Mouse (Mus musculus): ENCODE results near the gene Polr1a.

Polr1a gene

DNA sequence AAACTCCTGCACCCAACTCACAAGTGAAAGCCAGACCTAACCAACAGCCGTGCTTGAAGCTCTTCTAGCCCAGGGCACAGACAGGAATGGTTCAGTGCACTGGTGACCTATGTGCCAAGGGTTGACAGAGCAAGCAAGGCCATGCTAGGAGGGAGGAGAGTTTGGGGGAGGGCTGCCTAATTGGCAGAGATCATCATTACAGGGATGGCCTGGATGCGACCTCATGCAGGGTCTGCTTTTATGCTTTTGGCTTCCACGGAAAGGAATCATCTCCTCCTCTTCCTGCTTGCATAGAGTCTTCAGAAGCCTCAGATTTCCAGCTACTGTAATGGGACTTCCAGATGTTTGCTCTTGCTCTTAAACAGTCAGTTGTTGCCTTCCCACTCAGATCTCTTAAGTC lies 40.9 kb downstream of the Polr1a start:
- DNase-seq (ENCODE audit: low spot score): no peak

DNA sequence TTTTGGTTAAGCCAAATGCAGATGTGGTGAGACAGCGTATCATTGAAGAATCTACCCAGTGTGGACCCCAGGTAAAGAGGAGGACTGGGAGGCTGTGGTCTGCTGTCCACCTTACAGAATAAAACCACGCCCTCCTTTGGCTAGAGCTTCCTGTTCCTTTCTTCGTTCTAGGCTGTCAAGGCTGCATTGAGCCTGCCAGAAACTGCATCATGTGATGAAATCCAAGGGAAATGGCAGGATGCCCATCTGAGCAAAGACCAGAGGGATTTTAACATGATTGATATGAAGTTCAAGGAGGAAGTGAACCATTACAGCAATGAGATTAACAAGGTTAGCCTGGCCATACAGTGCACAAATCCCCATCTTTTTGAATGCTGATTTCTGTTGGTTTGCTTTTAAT lies 41.7 kb downstream of the Polr1a start:
- no peak for DNase-seq (ENCODE audit: low spot score)

GRCm38 (mm10) chr6:71951192-71951591 lies 42.3 kb downstream of the Polr1a start:
- no peak for DNase-seq (ENCODE audit: low spot score)

DNA sequence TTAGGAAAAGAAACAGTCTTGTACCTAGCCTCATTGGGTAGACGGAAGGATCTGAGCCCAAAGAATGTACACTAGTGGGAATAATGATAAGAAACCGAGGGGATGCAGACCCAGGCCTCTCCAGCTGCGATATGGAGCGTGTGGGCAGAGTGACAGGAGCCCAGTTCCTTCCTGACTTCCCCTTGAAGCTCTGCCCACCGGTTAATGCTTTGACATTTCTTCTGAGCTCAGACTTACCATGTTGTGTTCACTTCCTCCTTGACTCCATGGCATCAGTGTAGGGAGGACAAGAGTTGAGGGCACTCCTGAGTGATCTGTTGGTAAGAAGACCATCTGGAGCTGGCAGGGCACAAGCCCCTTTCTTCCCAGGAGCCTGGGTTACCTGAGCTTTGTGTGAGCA lies 53.3 kb downstream of the Polr1a start:
- DNase-seq (ENCODE audit: low spot score): no peak

- DNase-seq (ENCODE audit: low spot score): no peak
Observed at GRCm38 (mm10) chr6:71962706-71963105, 53.9 kb downstream of the Polr1a start.

DNA sequence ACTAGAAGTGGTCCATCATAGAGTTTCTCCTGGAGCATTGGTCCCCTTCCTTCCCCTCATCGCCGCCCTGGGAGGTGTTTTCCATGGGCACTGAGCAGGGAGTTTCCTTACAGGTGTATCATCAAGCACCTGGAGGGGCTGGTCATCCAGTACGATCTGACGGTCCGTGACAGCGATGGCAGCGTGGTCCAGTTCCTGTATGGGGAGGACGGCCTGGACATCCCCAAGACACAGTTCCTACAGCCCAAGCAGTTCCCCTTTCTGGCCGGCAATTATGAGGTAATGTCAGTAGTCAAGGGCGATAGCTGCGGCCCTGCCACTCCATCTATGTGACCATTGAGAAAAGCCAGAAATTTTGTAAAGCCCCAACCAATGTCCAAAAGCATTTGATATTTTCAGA lies 54.7 kb downstream of the Polr1a start:
- DNase-seq (ENCODE audit: low spot score): no peak

DNA sequence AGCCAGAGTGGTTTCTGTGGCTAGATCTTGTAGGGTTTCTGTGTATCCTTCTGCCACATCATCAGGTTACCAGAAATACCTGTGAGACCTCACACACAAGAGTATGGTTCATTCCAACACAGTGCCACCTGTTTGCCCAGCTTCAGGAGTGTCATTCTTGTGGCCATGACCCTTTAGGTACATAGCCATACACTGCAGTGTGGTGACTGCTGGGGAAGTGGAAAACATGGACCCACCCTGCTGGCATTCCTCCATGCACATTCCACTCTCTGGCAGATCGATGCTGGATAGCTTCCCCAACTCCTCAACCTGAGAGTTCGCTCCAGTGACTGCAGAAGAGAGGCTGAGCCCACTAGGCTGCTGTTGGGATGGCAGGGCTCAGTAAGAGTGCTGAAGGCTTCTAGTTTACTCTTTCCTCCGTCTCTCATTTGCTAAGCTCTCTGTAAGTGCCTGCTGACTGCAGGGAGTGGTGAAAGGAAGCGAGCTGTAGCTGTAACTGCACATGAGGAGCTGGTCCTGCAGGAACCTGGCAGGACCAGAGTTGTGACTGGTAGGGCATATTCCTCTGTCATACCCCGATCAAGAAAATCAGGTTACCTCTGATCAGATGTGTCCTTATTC lies 57.9 kb downstream of the Polr1a start:
- DNase-seq (ENCODE audit: low spot score): no peak

- DNase-seq (ENCODE audit: low spot score): no peak
Observed at GRCm38 (mm10) chr6:71967847-71968246, 59.0 kb downstream of the Polr1a start.

- DNase-seq (ENCODE audit: low spot score): no peak
Observed at GRCm38 (mm10) chr6:71969459-71969858, 60.6 kb downstream of the Polr1a start.

GRCm38 (mm10) chr6:71970154-71970553 lies 61.3 kb downstream of the Polr1a start:
- DNase-seq (ENCODE audit: low spot score): no peak

DNA sequence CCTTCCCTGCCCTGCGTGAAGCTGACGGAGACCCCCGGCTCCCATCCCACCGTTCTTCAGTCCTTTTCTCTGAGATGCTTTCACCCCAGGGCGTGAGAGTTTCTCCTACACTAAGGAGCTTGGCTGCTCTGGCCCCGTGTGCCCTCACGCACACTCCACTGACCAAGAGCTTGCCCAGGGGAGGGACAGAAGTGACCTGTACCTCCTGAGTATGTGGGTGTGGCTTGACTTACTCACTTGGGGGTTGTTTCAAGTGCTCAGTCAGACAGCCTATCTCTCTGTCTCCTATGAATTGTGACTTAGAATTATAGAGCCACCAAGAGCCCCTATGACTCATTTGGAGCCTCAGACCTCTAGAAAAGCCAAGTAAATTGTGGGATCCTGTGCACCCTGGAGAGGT lies 67.7 kb downstream of the Polr1a start:
- no peak for DNase-seq (ENCODE audit: low spot score)

DNA sequence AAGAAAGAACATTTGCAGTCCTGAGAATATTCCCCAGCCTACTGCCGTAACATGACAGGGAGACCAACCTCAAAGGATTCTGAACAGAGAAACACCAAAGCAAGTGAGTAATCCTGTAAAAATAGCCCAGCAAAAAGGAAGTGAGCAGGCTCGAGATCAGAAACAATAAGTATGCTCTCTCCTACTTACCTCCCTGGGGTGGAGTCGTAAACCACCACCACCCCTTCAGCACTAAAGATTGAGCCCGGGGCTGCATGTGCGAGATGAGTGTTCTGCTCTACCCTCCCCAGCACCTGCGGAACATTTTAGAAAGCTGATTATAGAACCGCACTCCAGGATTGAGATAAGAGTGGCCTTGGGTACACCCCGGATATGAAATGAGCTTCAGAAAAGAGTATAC lies 71.3 kb downstream of the Polr1a start:
- DNase-seq (ENCODE audit: low spot score): no peak

GRCm38 (mm10) chr6:71980587-71980986 lies 71.7 kb downstream of the Polr1a start:
- DNase-seq (ENCODE audit: low spot score): no peak

GRCm38 (mm10) chr6:71981450-71981849 lies 72.6 kb downstream of the Polr1a start:
- no peak for DNase-seq (ENCODE audit: low spot score)

GRCm38 (mm10) chr6:71985984-71986383 lies 77.1 kb downstream of the Polr1a start:
- DNase-seq (ENCODE audit: low spot score): no peak

- DNase-seq (ENCODE audit: low spot score): no peak
Observed at GRCm38 (mm10) chr6:71987546-71988248, 78.8 kb downstream of the Polr1a start.

DNA sequence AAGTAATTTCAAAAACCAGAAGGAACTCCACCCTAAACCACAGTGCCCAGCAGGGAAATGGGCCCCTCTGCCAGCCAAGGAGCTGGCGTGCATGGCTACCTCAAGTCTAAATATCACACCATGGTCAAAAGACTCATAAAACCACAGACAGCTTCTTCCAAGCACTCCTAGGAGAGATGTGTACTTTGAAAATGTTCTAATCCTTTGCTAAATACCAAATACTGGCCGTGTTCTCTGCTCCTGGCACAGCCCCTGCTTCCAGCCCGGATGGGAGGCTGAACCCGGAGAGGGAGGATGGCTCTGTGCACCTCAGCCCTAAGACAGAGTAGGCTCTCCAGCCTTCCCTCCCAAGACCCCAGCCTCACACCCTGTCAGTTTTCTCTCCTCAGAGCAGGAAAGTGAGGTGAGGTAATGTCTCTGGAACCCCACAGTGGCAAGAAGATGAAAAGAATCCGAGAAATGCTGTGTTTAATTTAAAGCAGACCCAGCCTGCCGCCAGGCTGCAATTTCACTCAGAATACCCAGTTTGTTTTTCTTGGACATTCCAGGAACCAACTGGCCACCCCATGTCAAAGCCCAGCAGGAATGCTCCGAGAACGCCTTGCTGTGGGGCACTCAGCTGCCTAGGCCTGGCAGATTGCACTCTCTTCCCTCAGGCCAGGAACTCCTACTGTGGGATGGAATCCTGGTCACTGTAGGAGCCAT lies 80.9 kb downstream of the Polr1a start:
- DNase-seq (ENCODE audit: low spot score): no peak

DNA sequence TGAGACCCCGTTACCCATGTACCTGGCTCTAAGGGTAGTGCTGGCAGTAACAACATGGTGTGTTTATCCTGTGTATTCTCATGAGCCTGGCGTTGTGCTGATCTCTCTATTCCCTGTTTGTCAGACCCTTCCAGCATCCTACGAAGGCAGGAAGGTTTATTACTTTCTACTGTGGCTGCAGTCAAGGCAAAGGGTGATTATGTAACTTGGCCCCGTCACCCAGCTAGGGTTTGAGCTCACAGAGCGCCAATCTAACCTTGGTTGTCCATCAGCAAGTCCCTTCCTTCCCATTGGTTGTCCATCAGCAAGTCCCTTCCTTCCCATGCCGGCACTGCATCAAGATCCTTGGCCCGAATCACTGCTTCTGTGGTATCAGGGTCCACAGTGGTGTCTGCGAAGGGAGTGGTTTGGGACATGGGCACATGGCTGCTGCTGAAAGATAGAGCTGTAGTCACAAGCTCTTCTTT lies 81.6 kb downstream of the Polr1a start:
- no peak for DNase-seq (ENCODE audit: low spot score)

- DNase-seq (ENCODE audit: low spot score): no peak
Observed at GRCm38 (mm10) chr6:71991190-71991932, 82.5 kb downstream of the Polr1a start.

- no peak for DNase-seq (ENCODE audit: low spot score)
Observed at GRCm38 (mm10) chr6:71991933-71992325, 83.1 kb downstream of the Polr1a start.

DNA sequence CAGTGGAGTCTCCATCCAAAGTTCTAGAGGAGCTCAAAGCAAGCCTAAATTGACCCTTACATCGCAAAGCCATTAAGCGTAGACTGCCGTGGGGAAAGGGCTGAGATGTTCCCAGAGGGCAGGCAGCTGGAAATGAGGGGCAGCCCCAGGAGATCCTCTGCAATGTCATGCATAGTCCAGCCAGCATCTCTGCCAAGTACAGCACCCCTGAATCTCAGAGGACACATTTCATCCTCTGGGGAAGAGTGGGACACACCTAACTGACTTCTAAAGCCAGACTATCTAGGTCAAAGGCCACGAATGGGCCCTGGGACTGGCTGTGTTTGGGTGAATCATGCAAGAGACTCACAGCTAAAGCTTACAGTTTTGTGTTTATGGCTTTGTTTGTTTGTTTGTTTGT lies 85.2 kb downstream of the Polr1a start:
- no peak for DNase-seq (ENCODE audit: low spot score)

DNA sequence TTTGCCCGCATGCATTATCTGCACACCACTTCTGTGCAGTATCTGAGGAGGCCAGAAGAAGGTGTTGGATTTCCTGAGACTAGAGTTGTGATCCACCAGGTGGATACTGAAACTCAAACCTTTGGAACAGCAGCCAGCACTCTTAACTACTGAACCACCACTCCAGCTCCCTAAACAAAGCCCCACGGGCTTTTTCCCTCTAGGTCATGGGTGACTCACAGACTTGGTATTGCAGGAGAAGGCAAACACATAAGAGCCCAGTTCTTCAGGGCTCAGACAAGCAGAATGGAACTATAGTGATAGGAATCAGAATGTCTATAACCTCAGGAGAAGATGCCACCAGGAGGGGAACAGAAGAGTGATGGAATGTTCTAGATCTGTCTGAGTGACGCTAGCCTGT lies 86.2 kb downstream of the Polr1a start:
- no peak for DNase-seq (ENCODE audit: low spot score)

DNA sequence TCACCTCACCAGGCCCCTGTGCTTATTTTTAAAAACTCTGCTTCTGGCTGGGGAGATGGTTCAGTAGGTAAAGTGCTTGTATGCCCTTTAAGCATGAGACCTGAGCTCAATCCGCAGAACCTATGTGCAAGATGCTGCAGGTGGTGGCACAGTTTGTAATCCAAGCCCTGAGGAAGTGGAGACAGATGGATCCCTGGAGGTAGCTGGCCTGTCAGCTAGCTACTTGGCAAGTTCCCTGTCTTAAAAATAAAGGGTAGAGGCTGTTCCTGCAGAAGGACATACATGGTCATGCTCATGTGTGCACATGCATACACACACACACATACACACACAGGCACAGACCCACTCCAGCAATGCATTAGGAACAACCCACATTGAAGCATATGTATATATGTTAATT lies 88.4 kb downstream of the Polr1a start:
- DNase-seq (ENCODE audit: low spot score): no peak

Data from urinary bladder, postnatal 25 days (tissue).